Mouse (Mus musculus): ENCODE data around the gene Tmem106c.
A peak's percentile ranks its signal among the peaks of the same experiment; 100 is the strongest.

Tmem106c gene

GRCm38 (mm10) chr15:97963989-97964835 is at the start of gene Tmem106c:
TSS of gene Tmem106c (plus strand) at chr15:97964200.
- peak; percentile 89 for DNase-seq (ENCODE audit: low read depth, low spot score)

- no peak for DNase-seq (ENCODE audit: low read depth, low spot score)
These were observed 49.7 kb upstream of the Tmem106c start for GRCm38 (mm10) chr15:97914331-97914747.

GRCm38 (mm10) chr15:97917994-97918393 is 46.0 kb upstream of the Tmem106c start:
- no peak for DNase-seq (ENCODE audit: low read depth, low spot score)

- no peak for DNase-seq (ENCODE audit: low read depth, low spot score)
These were observed 44.8 kb upstream of the Tmem106c start for GRCm38 (mm10) chr15:97919217-97919616.

- no peak for DNase-seq (ENCODE audit: low read depth, low spot score)
These were observed 43.7 kb upstream of the Tmem106c start for GRCm38 (mm10) chr15:97920306-97920705.

GRCm38 (mm10) chr15:97921796-97922195 is 42.2 kb upstream of the Tmem106c start:
- no peak for DNase-seq (ENCODE audit: low read depth, low spot score)

GRCm38 (mm10) chr15:97922421-97922820 is 41.6 kb upstream of the Tmem106c start:
- DNase-seq (ENCODE audit: low read depth, low spot score) = no peak

GRCm38 (mm10) chr15:97927018-97927417 is 37.0 kb upstream of the Tmem106c start:
- DNase-seq (ENCODE audit: low read depth, low spot score) = no peak

GRCm38 (mm10) chr15:97927821-97928220 is 36.2 kb upstream of the Tmem106c start:
- no peak for DNase-seq (ENCODE audit: low read depth, low spot score)

- peak; percentile 50 for DNase-seq (ENCODE audit: low read depth, low spot score)
These were observed 34.7 kb upstream of the Tmem106c start for GRCm38 (mm10) chr15:97929259-97929824.

GRCm38 (mm10) chr15:97932441-97932840 is 31.6 kb upstream of the Tmem106c start:
- DNase-seq (ENCODE audit: low read depth, low spot score) = no peak

GRCm38 (mm10) chr15:97938580-97938979 is 25.4 kb upstream of the Tmem106c start:
- no peak for DNase-seq (ENCODE audit: low read depth, low spot score)

GRCm38 (mm10) chr15:97940088-97940487 is 23.9 kb upstream of the Tmem106c start:
- DNase-seq (ENCODE audit: low read depth, low spot score) = no peak

- no peak for DNase-seq (ENCODE audit: low read depth, low spot score)
These were observed 22.7 kb upstream of the Tmem106c start for GRCm38 (mm10) chr15:97941306-97941705.

GRCm38 (mm10) chr15:97942538-97942937 is 21.5 kb upstream of the Tmem106c start:
- no peak for DNase-seq (ENCODE audit: low read depth, low spot score)

GRCm38 (mm10) chr15:97943356-97943755 is 20.6 kb upstream of the Tmem106c start:
- no peak for DNase-seq (ENCODE audit: low read depth, low spot score)

- DNase-seq (ENCODE audit: low read depth, low spot score) = no peak
These were observed 19.0 kb upstream of the Tmem106c start for GRCm38 (mm10) chr15:97944919-97945574.

GRCm38 (mm10) chr15:97945656-97946315 is 18.2 kb upstream of the Tmem106c start:
- no peak for DNase-seq (ENCODE audit: low read depth, low spot score)

GRCm38 (mm10) chr15:97948720-97949119 is 15.3 kb upstream of the Tmem106c start:
- no peak for DNase-seq (ENCODE audit: low read depth, low spot score)

- no peak for DNase-seq (ENCODE audit: low read depth, low spot score)
These were observed 14.3 kb upstream of the Tmem106c start for GRCm38 (mm10) chr15:97949706-97950105.

- no peak for DNase-seq (ENCODE audit: low read depth, low spot score)
These were observed 13.8 kb upstream of the Tmem106c start for GRCm38 (mm10) chr15:97950240-97950639.

All from retina, adult 2 months (tissue).